Mouse (Mus musculus): ENCODE measurements around the gene Gm10837.

Gm10837 gene

DNA sequence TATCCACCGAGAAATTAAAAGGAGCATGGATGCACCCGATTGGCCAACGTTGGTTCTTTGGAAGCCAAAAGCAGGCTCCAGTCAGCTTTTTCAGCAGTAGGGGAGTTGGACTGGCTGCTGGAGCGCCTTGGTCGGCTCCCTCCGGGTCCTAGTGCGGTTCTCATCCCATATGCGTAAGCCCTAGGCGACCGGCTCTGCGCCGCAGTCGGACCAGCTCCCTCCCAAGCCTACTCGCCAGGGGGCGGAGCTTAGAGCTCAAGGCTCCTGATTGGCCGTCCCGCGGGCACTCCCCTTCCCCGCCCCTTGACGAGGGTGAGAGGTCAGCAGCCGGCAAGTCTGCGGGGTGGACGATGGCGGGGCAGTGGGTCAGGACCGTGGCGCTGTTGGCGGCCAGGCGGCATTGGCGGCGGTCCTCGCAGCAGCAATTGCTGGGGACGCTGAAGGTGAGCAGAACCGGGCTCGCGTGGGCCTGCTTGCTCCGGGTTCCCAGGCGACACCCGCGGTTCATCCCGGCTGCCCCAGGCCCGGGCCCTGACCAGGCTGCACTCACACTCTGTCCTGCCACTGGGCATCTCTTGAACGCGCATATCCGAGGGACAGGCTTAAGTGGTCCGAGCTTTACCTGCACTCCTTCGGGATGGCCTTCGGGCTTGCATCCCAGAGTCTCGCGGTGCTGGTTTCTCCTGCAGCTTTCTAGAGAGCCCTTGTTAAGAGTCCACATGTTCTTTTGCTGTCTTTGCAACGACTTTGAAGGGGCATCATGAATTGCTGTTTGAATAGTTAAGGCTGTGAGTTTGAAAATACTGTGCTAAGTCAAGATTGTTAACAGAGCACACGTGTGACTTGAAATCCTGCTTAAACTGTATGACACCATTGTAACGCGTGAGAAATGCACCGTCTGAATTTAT is 43.9 kb downstream of the Gm10837 start, which contains the start of gene Pcca:
Pcca (plus strand) TSS at position 308 of the 908 bp plus-strand sequence.
- DNase-seq (ENCODE audit: low spot score in 2 of 2): peak; percentile 92 to 98

- no peak for DNase-seq (ENCODE audit: low spot score in 2 of 2)
Measured at GRCm38 (mm10) chr14:122535986-122536385, 45.6 kb downstream of the Gm10837 start.

Data from left cerebral cortex, adult 9 months (tissue).